Mouse (Mus musculus) liver, embryonic 11.5 days (tissue): ENCODE measurements around the gene Rpl35a. TPM values are rescaled to one million over a fixed set of nuclear protein-coding genes. Genes with fewer than 3 reads are reported as not detected.

Experiments used
- ATAC-seq: fragments of 200-750 bp; cut with Nextera tagmentation; replicated peaks from 2 replicates; pipeline ENCODE4 v1.8.0; 2017; ENCODE audit warnings: moderate number of reproducible peaks, mild to moderate bottlenecking, moderate TSS enrichment, moderate library complexity; ENCODE audit not compliant: low FRiP score
- DNase-seq: peaks from one replicate; pipeline ENCODE4 v3.0.0-alpha.2; 2017; ENCODE audit warnings: low spot score
- H3K27ac ChIP-seq: fragments of 300-500 bp; sonication (generic); 2 replicates; pipeline ENCODE4 v1.5.1; 2014; ENCODE audit warnings: mild to moderate bottlenecking, low read depth, low read length, control low read depth
- H3K27me3 ChIP-seq: fragments of 300-500 bp; sonication (generic); replicated peaks from 2 replicates; pipeline ENCODE4 v1.6.1; 2014; ENCODE audit warnings: low read length, mixed read lengths; ENCODE audit not compliant: control insufficient read depth, insufficient read depth
- H3K36me3 ChIP-seq: fragments of 300-500 bp; sonication (generic); 2 replicates; pipeline ENCODE4 v1.6.1; 2014; ENCODE audit warnings: mild to moderate bottlenecking, low read length, moderate library complexity, mixed read lengths; ENCODE audit not compliant: control insufficient read depth, insufficient read depth
- H3K4me1 ChIP-seq: fragments of 300-500 bp; sonication (generic); replicated peaks from 2 replicates; pipeline ENCODE4 v1.6.1; 2014; ENCODE audit warnings: low read length, mixed read lengths; ENCODE audit not compliant: control insufficient read depth, insufficient read depth
- H3K4me2 ChIP-seq: fragments of 300-500 bp; sonication (generic); 2 replicates; pipeline ENCODE4 v1.6.1; 2014; ENCODE audit warnings: mild to moderate bottlenecking, control low read depth, moderate library complexity
- H3K4me3 ChIP-seq: fragments of 300-500 bp; sonication (generic); 2 replicates; pipeline ENCODE4 v1.5.1; 2014; ENCODE audit warnings: low read depth, low read length, control low read depth
- H3K9ac ChIP-seq: fragments of 300-500 bp; sonication (generic); 2 replicates; pipeline ENCODE4 v1.6.1; 2014; ENCODE audit warnings: low read depth, low read length, control low read depth
- H3K9me3 ChIP-seq: fragments of 300-500 bp; sonication (generic); 2 replicates; pipeline ENCODE4 v1.6.1; 2016; ENCODE audit warnings: low read length, inconsistent platforms, mixed read lengths; ENCODE audit not compliant: control insufficient read depth
- WGBS: fragments of 180-500 bp; shearing (Covaris S2); extraction: QIAGEN DNeasy Blood & Tissue Kit; methylation state at CpG from one replicate; pipeline ENCODE4 v1.1.7; 2014; 5-methylcytosine and 5-hydroxymethylcytosine counted together
- polyA plus RNA-seq: library from polyadenylated mRNA; unstranded; fragments of >200 nt; fragmentation: Nextera tagmentation; extraction: Ambion mirVana; gene quantifications from 2 replicates; pipeline ENCODE4 v1.2.1, GENCODE M21; 2014

Gene Rpl35a
- polyA plus RNA-seq, 1 experiment from 2014 or later, result 1,406 TPM

- H3K36me3 ChIP-seq, result peaks cover 21% of the 10 kb centered on the region
Observed at GRCm38 (mm10) chr16:33059471-33059870, 3.2 kb downstream of the Rpl35a start.

GRCm38 (mm10) chr16:33060926-33061325 lies 4.7 kb downstream of the Rpl35a start:
- peaks cover 24% of the 10 kb centered on the region for H3K4me1 ChIP-seq
- no peaks in the 10 kb centered on the region for H3K9me3 ChIP-seq
- DNase-seq (no peak), ATAC-seq (no peak)
- no peak overlapping the region for H3K9ac ChIP-seq
- H3K36me3 ChIP-seq, result peaks cover 21% of the 10 kb centered on the region
- WGBS, result 65% methylated on average over 2 of the region's 2 CpGs
- H3K27me3 ChIP-seq, result no peaks in the 10 kb centered on the region
- H3K27ac ChIP-seq, result no peak overlapping the region
- 0 out of 2 replicates have a peak overlapping the region, but pooled peaks have one; percentile 3 for H3K4me3 ChIP-seq
- H3K4me2 ChIP-seq, result peak overlapping the region; percentile 31; the same call in 1 of the 2 replicates

More at GRCm38 (mm10) chr16:33059471-33059870, 3.2 kb downstream of the Rpl35a start:
- 80% methylated on average over 1 of the region's 1 CpGs for WGBS
- DNase-seq (no peak), ATAC-seq (no peak)
- Histone ChIP-seq H3K9me3 (no peaks in the 10 kb centered on the region), H3K4me2 (peak overlapping the region; percentile 70), H3K4me3 (no peak overlapping the region), H3K27me3 (no peaks in the 10 kb centered on the region), H3K27ac (no peak overlapping the region), H3K4me1 (peaks cover 27% of the 10 kb centered on the region), H3K9ac (no peak overlapping the region)

DNA sequence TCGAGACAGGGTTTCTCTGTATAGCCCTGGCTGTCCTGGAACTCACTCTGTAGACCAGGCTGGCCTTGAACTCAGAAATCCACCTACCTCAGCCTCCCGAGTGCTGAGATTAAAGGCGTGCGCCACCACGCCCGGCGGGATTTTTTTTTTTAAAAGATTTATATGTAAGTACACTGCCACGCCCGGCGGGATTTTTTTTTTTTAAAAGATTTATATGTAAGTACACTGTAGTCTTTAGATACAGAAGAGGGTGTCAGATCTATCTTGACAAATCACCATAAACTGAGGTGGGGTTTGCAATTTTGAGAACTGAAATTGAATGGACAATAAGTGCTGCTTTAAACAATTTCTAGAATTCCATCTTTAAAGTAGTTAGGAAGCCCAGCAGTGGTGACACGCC lies 5.1 kb downstream of the Rpl35a start:
- 30% methylated on average over 11 of the region's 11 CpGs for WGBS
- ATAC-seq, result no peak
- Histone ChIP-seq H3K4me2 (peak overlapping the region; percentile 98), H3K4me1 (peaks cover 24% of the 10 kb centered on the region), H3K4me3 (peak overlapping the region; percentile 81), H3K36me3 (peaks cover 21% of the 10 kb centered on the region), H3K27ac (peak overlapping the region; percentile 81; the same call in 1 of the 2 replicates), H3K9ac (no peak overlapping the region; the same call in 1 of the 2 replicates), H3K9me3 (no peaks in the 10 kb centered on the region), H3K27me3 (no peaks in the 10 kb centered on the region)
- DNase-seq, result no peak

DNA sequence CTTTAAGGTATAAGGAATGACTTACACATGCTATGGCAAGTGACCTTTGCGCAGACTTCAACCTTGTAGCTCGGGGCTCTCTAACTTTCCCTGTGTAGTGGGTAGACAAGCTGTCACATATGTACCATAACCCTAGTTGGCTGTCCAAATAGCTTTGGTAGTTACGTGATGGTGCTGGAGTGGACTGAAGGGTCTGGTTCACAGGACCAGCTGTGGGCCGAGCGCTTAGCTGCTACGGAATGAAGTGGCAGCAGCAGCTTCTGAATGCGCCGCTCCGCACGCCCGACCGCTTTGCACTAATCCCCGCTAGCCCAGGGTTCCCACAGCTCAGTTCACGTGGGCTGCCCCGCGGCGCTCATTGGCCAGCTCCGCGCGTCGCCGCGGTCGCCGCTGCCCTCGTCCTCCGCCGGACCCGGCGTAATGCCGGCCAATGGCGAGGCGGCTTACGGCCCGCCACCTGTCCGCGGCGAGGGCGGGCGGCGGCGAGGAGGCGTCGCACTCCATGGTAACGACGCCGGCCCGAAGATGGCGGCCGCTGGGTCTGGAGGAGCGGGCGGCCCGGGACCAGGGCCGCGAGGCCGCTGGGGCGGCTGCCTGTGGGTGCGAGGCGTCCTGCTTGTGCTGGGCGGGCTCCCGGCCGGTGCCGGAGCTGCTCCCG lies 5.9 kb downstream of the Rpl35a start, which contains the start of gene Lmln:
Lmln (plus strand) TSS at position 498 of the 658 bp plus-strand sequence.
- DNase-seq (peak; percentile 92), ATAC-seq (peak; percentile 96)
- Histone ChIP-seq H3K27ac (peak within 1 kb of the TSS; percentile 81), H3K9ac (peak within 1 kb of the TSS; percentile 78), H3K4me1 (peaks cover 24% of the 10 kb centered on the region), H3K4me3 (peak within 1 kb of the TSS; percentile 81), H3K9me3 (no peaks in the 10 kb centered on the region), H3K27me3 (no peaks in the 10 kb centered on the region), H3K36me3 (peaks cover 21% of the 10 kb centered on the region), H3K4me2 (peak within 1 kb of the TSS; percentile 98)
- WGBS, result under 1% methylated on average over 61 of the region's 64 CpGs

DNA sequence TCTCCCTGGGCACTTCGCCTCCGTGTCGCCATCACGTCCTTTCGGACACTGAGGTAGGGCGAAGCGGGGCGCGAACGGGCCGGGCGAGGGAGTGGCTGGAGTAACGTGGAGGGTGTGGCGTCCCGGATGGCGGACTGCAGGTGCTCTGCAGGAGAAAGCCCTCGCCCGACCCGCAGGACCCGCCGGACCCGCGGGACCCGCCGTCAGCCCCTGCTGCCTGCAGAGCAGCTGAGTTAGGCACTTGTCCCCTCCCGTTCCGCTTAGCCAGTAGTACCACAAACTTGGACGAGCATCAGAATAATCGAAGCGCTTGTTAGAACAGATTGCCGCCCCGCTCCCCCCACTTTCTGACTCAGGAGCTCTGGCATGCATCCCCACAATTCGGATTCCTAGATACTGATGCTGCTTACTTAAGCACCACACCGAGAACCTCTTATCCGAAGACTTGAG lies 6.5 kb downstream of the Rpl35a start:
- ATAC-seq (peak; percentile 63), DNase-seq (no peak)
- H3K27me3 ChIP-seq, result no peaks in the 10 kb centered on the region
- peak overlapping the region; percentile 81 for H3K4me3 ChIP-seq
- H3K4me2 ChIP-seq, result peak overlapping the region; percentile 98
- H3K9me3 ChIP-seq, result no peaks in the 10 kb centered on the region
- H3K9ac ChIP-seq, result peak overlapping the region; percentile 78
- peaks cover 21% of the 10 kb centered on the region for H3K36me3 ChIP-seq
- peaks cover 24% of the 10 kb centered on the region for H3K4me1 ChIP-seq
- under 1% methylated on average over 32 of the region's 35 CpGs for WGBS
- peak overlapping the region; percentile 81 for H3K27ac ChIP-seq

- DNase-seq (no peak), ATAC-seq (no peak)
- Histone ChIP-seq H3K4me2 (peak overlapping the region; percentile 98), H3K9ac (peak overlapping the region; percentile 78), H3K4me1 (peaks cover 19% of the 10 kb centered on the region), H3K27ac (no peak overlapping the region), H3K36me3 (peaks cover 19% of the 10 kb centered on the region), H3K9me3 (no peaks in the 10 kb centered on the region), H3K4me3 (peak overlapping the region; percentile 81), H3K27me3 (no peaks in the 10 kb centered on the region)
- 19% methylated on average over 7 of the region's 7 CpGs for WGBS
Observed at GRCm38 (mm10) chr16:33063267-33063666, 7.0 kb downstream of the Rpl35a start.

- no peaks in the 10 kb centered on the region for H3K9me3 ChIP-seq
- H3K27me3 ChIP-seq, result no peaks in the 10 kb centered on the region
- ATAC-seq (no peak), DNase-seq (no peak)
- no peak overlapping the region for H3K4me3 ChIP-seq
- H3K9ac ChIP-seq, result no peak overlapping the region
- peaks cover 11% of the 10 kb centered on the region for H3K4me1 ChIP-seq
- H3K27ac ChIP-seq, result no peak overlapping the region
- WGBS, result 78% methylated on average over 9 of the region's 9 CpGs
- H3K4me2 ChIP-seq, result no peak overlapping the region
- peaks cover 6% of the 10 kb centered on the region; the same call in 1 of the 2 replicates for H3K36me3 ChIP-seq
Observed at GRCm38 (mm10) chr16:33064636-33065035, 8.4 kb downstream of the Rpl35a start.

DNA sequence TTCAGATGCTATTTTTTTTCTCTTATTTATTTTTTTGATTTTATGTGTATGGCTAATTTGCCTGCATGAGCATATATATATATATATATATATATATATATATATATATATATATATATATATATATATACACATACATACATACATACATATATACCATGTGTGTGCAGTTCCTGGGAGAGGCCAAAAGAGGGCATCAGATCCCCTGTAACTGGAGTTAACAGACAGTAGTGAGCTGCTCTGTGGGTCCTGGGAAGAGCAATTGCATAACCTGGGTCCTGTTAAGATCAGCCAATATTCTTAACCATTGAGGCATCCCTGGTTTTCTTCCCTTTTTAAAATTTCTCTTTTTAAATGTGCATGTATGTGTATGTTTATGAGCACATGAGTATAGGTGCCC lies 14.7 kb downstream of the Rpl35a start:
- no peak overlapping the region for H3K4me3 ChIP-seq
- H3K9me3 ChIP-seq, result no peaks in the 10 kb centered on the region
- DNase-seq (no peak), ATAC-seq (no peak)
- no peak overlapping the region for H3K4me2 ChIP-seq
- H3K27me3 ChIP-seq, result no peaks in the 10 kb centered on the region
- no peak overlapping the region for H3K27ac ChIP-seq
- H3K4me1 ChIP-seq, result no peaks in the 10 kb centered on the region
- H3K9ac ChIP-seq, result no peak overlapping the region
- H3K36me3 ChIP-seq, result no peaks in the 10 kb centered on the region; the same call in 1 of the 2 replicates
